Mouse (Mus musculus) midbrain, embryonic 16.5 days (tissue): ENCODE data around the gene C1qb. TPM values are rescaled to one million over a fixed set of nuclear protein-coding genes. Genes with fewer than 3 reads are reported as not detected.

ENCODE experiments used
- ATAC-seq: fragments of 200-750 bp; cut with Nextera tagmentation; 2 replicates; pipeline ENCODE4 v1.8.0; 2017; ENCODE audit warnings: moderate TSS enrichment
- H3K27ac ChIP-seq: fragments of 300-500 bp; sonication (generic); 2 replicates; pipeline ENCODE4 v1.5.1; 2014; ENCODE audit warnings: mild to moderate bottlenecking, low read length, mixed read lengths
- H3K27me3 ChIP-seq: fragments of 300-500 bp; sonication (generic); 2 replicates; pipeline ENCODE4 v1.6.1; 2014; ENCODE audit warnings: low read depth, low read length, mixed read lengths; ENCODE audit not compliant: control insufficient read depth, insufficient read depth
- H3K36me3 ChIP-seq: fragments of 300-500 bp; sonication (generic); 2 replicates; pipeline ENCODE4 v1.6.1; 2014; ENCODE audit warnings: mild to moderate bottlenecking, low read length, moderate library complexity, mixed read lengths; ENCODE audit not compliant: control insufficient read depth, insufficient read depth
- H3K4me1 ChIP-seq: fragments of 300-500 bp; sonication (generic); 2 replicates; pipeline ENCODE4 v1.6.1; 2014; ENCODE audit warnings: mild to moderate bottlenecking, low read length, mixed read lengths; ENCODE audit not compliant: control insufficient read depth, insufficient read depth
- H3K4me2 ChIP-seq: fragments of 300-500 bp; sonication (generic); 2 replicates; pipeline ENCODE4 v1.6.1; 2014; ENCODE audit warnings: mild to moderate bottlenecking, low read length, mixed read lengths
- H3K4me3 ChIP-seq: fragments of 300-500 bp; sonication (generic); 2 replicates; pipeline ENCODE4 v1.5.1; 2014; ENCODE audit warnings: low read depth, mild to moderate bottlenecking, low read length, moderate library complexity, mixed read lengths
- H3K9ac ChIP-seq: fragments of 300-500 bp; sonication (generic); 2 replicates; pipeline ENCODE4 v1.6.1; 2014; ENCODE audit warnings: low read depth, low read length, mixed read lengths
- H3K9me3 ChIP-seq: fragments of 300-500 bp; sonication (generic); replicated peaks from 2 replicates; pipeline ENCODE4 v1.6.1; 2014; ENCODE audit warnings: mild to moderate bottlenecking, low read length, mixed read lengths; ENCODE audit not compliant: control insufficient read depth, poor library complexity, severe bottlenecking
- WGBS: fragments of 180-500 bp; shearing (Covaris S2); extraction: QIAGEN DNeasy Blood & Tissue Kit; methylation state at CpG from one replicate; pipeline ENCODE4 v1.1.7; 2014; 5-methylcytosine and 5-hydroxymethylcytosine counted together
- polyA plus RNA-seq: library from polyadenylated mRNA; unstranded; fragments of >200 nt; fragmentation: Nextera tagmentation; extraction: Ambion mirVana; gene quantifications from 2 replicates; pipeline ENCODE4 v1.2.1, GENCODE M21; 2015

C1qb gene
- polyA plus RNA-seq: 29.3 and 40.8 TPM in 2 replicates

DNA sequence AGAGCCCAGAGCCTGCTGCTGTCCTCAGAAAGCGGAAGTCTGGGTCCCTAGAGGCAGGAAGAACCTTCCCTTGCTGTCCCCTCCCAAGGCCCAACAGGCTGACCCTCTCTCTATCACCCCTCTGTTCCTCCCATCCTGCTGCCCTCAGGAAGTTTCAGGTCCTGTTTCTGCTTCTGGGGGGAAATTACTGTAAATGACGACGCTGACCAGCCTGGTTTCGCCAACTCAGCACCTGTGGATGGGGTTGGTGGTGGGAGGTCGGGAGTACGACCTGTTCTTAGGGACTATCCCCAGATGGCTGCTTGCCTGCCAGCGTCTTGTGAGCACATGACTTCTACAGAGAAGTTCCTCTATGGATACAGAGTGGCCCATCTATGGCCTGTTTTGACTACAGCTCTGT, at the start of gene C1qb:
TSS of gene C1qb (minus strand) at position 87 of the 400 bp plus-strand sequence.
- Histone ChIP-seq H3K4me2 (no peak within 1 kb of the TSS), H3K4me3 (no peak within 1 kb of the TSS), H3K36me3 (no peaks in the 10 kb centered on the region), H3K27me3 (no peaks in the 10 kb centered on the region; the same call in 1 of the 2 replicates), H3K9ac (no peak within 1 kb of the TSS), H3K9me3 (no peaks in the 10 kb centered on the region), H3K4me1 (peaks cover 5% of the 10 kb centered on the region), H3K27ac (no peak within 1 kb of the TSS)
- ATAC-seq: no peak
- 69% methylated on average over 7 of the region's 7 CpGs for WGBS

DNA sequence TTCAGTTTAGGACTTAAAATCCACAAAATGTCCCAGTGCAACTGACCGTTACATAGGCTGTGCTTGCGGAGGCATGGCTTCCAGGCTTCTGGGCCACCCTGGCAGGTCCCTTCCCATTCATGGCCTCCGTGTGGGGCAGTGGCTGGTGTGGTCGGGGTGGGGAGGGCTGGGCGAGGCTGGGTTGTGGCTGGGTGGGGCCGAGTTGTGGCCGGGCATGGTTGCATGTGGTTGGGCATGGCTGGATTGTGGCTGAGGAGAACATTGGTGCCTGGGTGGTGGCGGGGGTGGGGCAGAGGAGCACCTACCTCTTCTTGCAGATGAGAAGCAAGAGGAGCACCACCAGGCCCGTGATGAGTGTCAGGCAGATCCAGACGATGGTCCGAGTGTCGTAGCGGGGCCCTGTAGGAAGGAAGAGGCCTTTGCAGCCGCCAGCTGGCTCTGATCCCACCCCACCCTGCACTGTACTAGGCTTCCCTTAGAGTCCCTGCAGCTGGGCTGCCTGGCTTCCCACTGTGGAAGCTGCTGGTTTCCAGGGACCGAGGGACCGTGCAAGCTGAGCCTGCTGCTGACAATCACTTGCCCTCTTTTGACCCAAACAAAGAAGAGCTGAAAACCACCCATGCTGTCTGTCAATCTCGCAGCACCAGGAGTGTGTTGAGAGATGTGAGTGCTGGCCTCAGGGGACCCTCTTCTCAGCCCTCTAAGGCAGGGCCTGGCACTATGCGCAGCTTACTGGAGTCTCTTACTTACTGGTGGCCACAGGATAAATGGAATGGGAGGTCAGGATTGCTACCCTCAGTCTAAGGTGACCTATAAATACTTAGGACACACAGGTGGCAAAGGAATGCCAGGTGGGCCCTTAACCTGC, 49.0 kb upstream of the C1qb start:
- Histone ChIP-seq H3K4me1 (no peaks in the 10 kb centered on the region), H3K9ac (no peak overlapping the region), H3K27me3 (peaks cover 12% of the 10 kb centered on the region), H3K27ac (no peak overlapping the region), H3K4me3 (no peak overlapping the region), H3K9me3 (no peaks in the 10 kb centered on the region), H3K4me2 (no peak overlapping the region), H3K36me3 (peaks cover 2% of the 10 kb centered on the region; the same call in 1 of the 2 replicates)
- ATAC-seq: no peak
- WGBS: 40% methylated on average over 18 of the region's 18 CpGs

DNA sequence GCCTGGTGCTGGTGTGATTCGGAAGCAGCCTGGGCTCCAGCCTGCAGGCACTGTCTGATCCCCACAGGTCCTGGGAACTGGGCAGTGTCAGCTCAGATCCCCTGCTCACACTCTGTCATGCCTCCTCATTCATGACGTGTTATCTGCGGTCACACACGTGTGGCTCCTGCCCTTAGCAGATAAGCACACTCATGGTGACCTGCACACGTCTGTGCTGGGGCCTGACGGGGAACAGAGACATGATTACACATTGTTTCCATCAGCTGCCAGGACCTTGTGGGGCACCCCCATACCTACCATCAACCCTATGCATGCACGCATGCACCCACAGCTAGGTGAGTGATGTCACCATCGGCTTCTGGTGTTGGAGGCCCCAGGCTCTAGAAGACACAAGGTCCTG, 44.5 kb upstream of the C1qb start:
- Histone ChIP-seq H3K27ac (no peak overlapping the region), H3K9ac (no peak overlapping the region), H3K27me3 (peaks cover 15% of the 10 kb centered on the region), H3K4me3 (no peak overlapping the region), H3K4me1 (peaks cover 4% of the 10 kb centered on the region; the same call in 1 of the 2 replicates), H3K9me3 (no peaks in the 10 kb centered on the region), H3K4me2 (no peak overlapping the region), H3K36me3 (peaks cover 2% of the 10 kb centered on the region; the same call in 1 of the 2 replicates)
- no peak for ATAC-seq
- 88% methylated on average over 8 of the region's 8 CpGs for WGBS

DNA sequence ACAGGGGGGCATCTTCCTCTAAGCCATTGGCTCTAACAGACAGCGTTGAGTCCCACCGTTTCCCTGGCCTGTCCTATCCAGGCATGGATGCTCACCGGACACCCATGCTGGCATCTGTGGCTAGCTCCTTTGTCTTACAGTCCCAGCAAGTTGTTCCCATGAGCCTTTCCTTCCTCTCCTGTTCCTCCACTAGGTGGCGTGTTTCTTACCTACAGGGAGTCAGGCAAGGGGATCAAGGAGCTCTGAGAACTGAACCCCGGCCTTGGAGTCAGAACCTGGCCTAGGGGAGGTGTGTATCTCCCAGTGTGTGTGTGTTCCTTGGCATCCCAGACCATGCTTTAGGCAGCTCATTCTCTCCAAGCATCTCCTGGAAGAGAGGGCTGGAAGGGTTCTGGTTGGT, 42.9 kb upstream of the C1qb start:
- 7% methylated on average over 5 of the region's 5 CpGs for WGBS
- H3K4me2 ChIP-seq: no peak overlapping the region
- no peak overlapping the region for H3K9ac ChIP-seq
- no peak overlapping the region for H3K4me3 ChIP-seq
- no peak overlapping the region for H3K27ac ChIP-seq
- peaks cover 2% of the 10 kb centered on the region; the same call in 1 of the 2 replicates for H3K36me3 ChIP-seq
- peaks cover 4% of the 10 kb centered on the region; the same call in 1 of the 2 replicates for H3K4me1 ChIP-seq
- no peaks in the 10 kb centered on the region for H3K9me3 ChIP-seq
- peaks cover 21% of the 10 kb centered on the region for H3K27me3 ChIP-seq
- no peak for ATAC-seq

DNA sequence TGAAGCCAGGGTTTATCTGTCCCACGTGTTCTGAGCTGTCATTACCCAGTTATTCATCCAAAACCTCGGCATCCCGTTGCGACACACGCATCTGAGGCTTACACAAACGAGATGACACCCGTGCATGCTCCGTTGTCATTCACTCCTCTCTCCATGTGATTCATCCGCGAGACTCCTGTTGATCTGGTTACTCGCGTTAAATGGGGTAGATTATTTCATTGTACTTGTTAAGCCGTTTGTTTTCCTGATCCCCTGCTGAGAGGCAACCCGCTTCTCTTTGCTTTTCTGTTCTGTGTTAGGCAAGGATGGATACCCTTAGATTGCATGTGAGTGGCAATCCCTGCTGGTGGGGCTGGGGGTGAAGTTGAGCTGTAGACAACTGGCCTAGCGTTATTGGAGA, 39.8 kb upstream of the C1qb start:
- Histone ChIP-seq H3K27ac (no peak overlapping the region), H3K4me1 (peaks cover 9% of the 10 kb centered on the region), H3K9ac (no peak overlapping the region; the same call in 1 of the 2 replicates), H3K4me3 (no peak overlapping the region), H3K4me2 (no peak overlapping the region), H3K9me3 (no peaks in the 10 kb centered on the region), H3K27me3 (peaks cover 19% of the 10 kb centered on the region), H3K36me3 (no peaks in the 10 kb centered on the region)
- ATAC-seq: no peak
- 5% methylated on average over 15 of the region's 15 CpGs for WGBS

DNA sequence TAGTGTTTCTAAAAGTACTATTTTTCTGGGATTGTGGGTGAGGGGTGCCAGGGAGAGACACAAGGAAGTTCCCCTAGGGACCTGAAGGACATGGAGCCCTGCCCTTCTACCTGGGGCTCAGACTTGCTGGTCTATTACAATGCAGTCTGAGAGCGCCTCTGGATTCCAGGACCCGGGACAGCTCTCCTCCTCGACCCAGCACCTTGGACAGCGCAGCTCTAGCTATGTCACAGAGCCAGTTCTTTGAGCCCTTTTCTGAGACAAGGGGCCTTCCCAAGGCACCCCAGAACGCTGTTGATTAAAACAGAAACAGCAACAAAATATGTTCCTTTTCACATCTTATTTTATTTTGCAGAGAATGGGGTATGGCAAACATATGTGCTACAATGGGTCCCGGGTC, 38.5 kb upstream of the C1qb start:
- H3K4me3 ChIP-seq: no peak overlapping the region
- no peak overlapping the region for H3K9ac ChIP-seq
- 8% methylated on average over 6 of the region's 6 CpGs for WGBS
- no peak overlapping the region for H3K4me2 ChIP-seq
- no peaks in the 10 kb centered on the region for H3K9me3 ChIP-seq
- peaks cover 9% of the 10 kb centered on the region for H3K4me1 ChIP-seq
- H3K27ac ChIP-seq: no peak overlapping the region
- no peaks in the 10 kb centered on the region for H3K36me3 ChIP-seq
- peaks cover 17% of the 10 kb centered on the region for H3K27me3 ChIP-seq
- ATAC-seq: no peak

DNA sequence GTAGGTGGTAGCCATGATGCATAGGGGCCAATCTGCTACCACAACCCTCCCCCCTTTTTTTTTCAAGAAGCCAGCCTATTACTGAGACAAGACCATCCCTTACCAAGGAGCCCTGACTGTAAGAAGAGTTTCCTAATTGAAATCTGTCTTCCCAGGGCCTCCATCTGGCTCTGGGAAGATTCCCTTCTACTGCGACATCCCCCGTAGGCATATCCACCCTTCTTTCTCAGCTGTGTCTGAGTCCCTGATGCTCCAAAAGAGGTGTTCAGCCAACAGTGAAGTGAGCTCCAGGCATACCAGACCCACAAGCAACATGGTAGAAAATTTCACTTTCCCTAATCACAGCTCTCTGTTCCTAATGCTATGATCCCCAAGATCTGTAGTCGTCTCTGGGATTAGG, 33.5 kb upstream of the C1qb start:
- no peak overlapping the region for H3K27ac ChIP-seq
- H3K4me1 ChIP-seq: peaks cover 14% of the 10 kb centered on the region
- ATAC-seq: no peak
- H3K4me2 ChIP-seq: no peak overlapping the region
- no peak overlapping the region for H3K4me3 ChIP-seq
- peaks cover 8% of the 10 kb centered on the region; the same call in 1 of the 2 replicates for H3K27me3 ChIP-seq
- H3K9ac ChIP-seq: no peak overlapping the region
- WGBS: 82% methylated on average over 3 of the region's 3 CpGs
- no peaks in the 10 kb centered on the region for H3K36me3 ChIP-seq
- no peaks in the 10 kb centered on the region for H3K9me3 ChIP-seq

DNA sequence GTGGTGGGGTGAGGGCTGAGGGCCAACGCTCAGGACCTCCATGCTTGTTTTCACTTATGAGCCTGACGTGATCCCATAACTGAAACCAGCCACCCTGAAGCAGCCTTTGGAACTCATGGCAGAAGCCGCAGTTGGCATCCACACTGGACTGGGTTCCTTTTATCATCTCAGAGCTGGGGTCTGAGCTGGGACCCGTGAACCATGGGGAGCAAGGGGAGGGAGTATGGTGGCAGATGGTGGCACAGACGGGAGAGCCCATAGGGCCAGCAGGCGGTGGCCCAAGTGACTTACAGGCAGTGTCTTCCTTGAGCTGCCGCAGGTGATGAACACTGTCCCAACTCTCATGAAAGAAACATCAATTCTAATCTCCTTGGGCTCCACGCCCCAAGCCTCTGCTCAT, 32.8 kb upstream of the C1qb start:
- Histone ChIP-seq H3K27ac (no peak overlapping the region), H3K9ac (no peak overlapping the region), H3K9me3 (no peaks in the 10 kb centered on the region), H3K36me3 (no peaks in the 10 kb centered on the region), H3K4me2 (no peak overlapping the region), H3K27me3 (peaks cover 2% of the 10 kb centered on the region; the same call in 1 of the 2 replicates), H3K4me1 (peaks cover 14% of the 10 kb centered on the region), H3K4me3 (no peak overlapping the region)
- 77% methylated on average over 8 of the region's 8 CpGs for WGBS
- no peak for ATAC-seq

DNA sequence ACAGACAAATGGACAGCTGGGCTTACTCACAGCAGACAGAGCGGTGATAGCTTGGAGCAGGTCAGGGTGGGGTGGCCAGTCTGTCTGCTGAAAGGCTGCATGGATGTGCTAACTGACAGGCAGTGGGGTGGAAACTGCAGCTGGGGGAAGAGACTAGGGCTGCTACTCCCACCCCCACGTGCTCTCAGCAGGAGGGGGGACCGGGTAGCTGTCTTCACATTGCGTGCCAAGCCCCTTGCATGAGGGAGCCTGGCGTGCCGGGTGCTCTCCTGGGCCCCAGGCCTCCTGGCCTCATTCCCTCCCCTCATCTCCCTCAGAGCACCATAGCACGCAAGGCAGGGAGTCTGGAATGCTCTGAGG, 31.2 kb upstream of the C1qb start:
- no peak overlapping the region for H3K4me3 ChIP-seq
- H3K36me3 ChIP-seq: no peaks in the 10 kb centered on the region
- H3K9ac ChIP-seq: peak overlapping the region; percentile 43; the same call in 1 of the 2 replicates
- H3K4me1 ChIP-seq: peaks cover 22% of the 10 kb centered on the region
- H3K4me2 ChIP-seq: no peak overlapping the region
- H3K27ac ChIP-seq: peak overlapping the region; percentile 47
- WGBS: 40% methylated on average over 7 of the region's 7 CpGs
- no peaks in the 10 kb centered on the region; the same call in 1 of the 2 replicates for H3K27me3 ChIP-seq
- no peaks in the 10 kb centered on the region for H3K9me3 ChIP-seq
- no peak for ATAC-seq
